Mouse (Mus musculus) splenic B cell, adult 2 months (primary cell): ENCODE results near the gene 1700086D15Rik.

Experiments used
- DNase-seq: peaks from one replicate; pipeline ENCODE4 v3.0.0-alpha.2; 2011; ENCODE audit warnings: low read depth, low spot score
- H3K27me3 ChIP-seq: 2 replicates; pipeline ENCODE4 v1.6.1; 2012; ENCODE audit warnings: mild to moderate bottlenecking, low read length, moderate library complexity, mixed read lengths; ENCODE audit not compliant: control insufficient read depth, poor library complexity, insufficient read depth, severe bottlenecking
- H3K36me3 ChIP-seq: 2 replicates; pipeline ENCODE4 v1.6.1; 2012; ENCODE audit warnings: mild to moderate bottlenecking, low read length, moderate library complexity, mixed read lengths; ENCODE audit not compliant: control insufficient read depth, poor library complexity, insufficient read depth, severe bottlenecking

The 1700086D15Rik gene

DNA sequence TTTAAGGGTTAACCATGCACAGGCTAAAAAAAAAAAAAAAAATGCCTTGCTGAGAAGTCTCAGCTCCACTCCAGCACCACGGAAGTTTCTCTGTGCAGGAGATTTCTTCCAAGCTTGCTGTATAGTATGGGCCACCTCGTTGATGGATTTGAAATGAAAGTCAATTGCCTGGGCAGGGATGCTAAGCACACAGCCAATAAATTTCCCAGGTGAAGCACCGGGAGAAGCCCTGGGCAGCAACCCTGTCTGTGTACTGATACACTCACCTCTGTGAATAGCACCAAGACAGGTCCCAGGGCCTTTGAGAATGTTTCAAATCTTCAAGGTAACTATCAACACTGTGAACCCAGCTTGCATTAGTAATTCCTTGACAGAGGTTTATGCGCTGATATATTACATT is 47.6 kb downstream of the 1700086D15Rik start:
- Histone ChIP-seq H3K27me3 (no peaks in the 10 kb centered on the region), H3K36me3 (no peaks in the 10 kb centered on the region)
- no peak for DNase-seq

DNA sequence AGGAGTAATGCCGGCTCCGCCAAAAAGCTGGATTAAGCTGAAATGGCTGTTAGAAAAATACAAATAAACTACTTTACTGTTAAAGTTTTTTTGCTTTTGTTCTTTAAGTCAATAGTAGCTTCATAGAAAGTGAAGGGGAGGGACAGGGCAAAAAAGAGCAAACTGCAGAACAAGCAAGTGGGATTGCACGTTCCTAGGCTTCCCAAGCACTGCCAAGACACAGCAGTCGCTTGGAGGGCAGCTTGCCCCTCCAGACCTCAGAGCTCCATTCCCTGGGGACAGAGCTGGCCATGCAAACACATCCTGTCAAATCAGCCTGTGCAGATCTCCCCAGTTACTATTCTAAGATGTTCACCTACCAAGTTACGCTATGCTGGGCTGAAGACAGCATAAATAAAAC is 48.0 kb downstream of the 1700086D15Rik start:
- no peak for DNase-seq

DNA sequence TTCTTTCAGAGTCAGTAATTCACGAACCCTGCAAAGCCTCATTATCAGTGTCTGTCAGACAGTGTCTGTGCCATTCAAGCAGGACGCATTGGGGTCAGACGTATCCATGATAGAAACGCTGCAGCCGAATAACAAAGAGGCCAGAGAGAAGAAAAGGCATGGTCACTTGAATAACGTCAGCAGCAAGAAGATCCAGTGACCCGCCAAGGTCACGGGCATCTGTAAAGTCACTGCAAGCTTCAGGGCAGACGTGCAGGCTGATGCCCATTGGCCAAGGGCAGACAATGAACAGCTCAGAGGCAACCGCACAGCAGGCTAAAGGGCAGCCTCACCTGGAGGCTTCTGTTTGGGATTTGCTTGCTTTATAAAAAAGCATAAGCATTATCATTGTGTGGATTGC is 49.6 kb downstream of the 1700086D15Rik start:
- Histone ChIP-seq H3K36me3 (no peaks in the 10 kb centered on the region), H3K27me3 (no peaks in the 10 kb centered on the region)
- DNase-seq, result no peak

More for the DNA sequence above, 48.0 kb downstream of the 1700086D15Rik start:
- H3K27me3 ChIP-seq, result no peaks in the 10 kb centered on the region
- H3K36me3 ChIP-seq, result no peaks in the 10 kb centered on the region

DNA sequence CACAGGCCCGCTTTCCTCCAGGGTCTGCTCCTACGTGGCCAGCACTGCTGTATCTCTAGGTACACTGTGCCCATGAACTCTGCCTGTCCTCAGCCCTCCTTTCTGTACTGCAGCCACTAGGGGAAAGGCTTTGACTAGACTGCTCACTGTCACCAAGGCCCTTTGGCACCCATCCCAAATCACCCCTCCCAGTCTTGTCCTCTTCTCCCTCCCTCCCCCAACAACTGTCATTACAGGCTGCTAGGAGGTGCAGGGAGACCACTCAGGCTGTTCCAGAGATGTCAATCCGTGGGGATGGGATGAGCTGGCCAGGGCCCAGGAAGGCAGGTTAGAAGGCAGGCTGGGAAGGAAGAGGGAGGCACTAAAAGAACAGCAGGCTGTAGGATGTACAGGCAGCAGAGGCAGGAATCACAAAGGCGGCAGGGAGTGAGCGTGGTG is 51.9 kb downstream of the 1700086D15Rik start:
- no peaks in the 10 kb centered on the region for H3K36me3 ChIP-seq
- no peaks in the 10 kb centered on the region for H3K27me3 ChIP-seq
- DNase-seq, result no peak

DNA sequence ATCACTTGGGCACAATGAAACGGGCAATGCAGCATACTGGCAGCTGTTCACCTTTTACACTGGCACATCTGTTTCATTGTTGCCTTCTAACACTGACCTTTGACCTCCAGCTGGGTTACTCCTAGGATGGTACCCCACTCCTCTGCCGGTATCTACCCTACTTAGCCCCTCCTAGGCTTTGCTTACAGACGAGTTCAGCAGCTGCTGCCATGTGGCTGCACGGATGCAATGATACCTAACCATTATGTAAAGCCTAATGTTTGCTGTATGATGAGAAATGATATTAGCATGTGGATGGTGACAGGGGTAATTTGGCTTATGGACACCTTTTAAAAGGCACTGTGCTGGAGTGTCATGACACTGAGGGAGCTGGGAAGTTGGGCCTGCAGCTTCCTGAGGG is 52.5 kb downstream of the 1700086D15Rik start:
- no peaks in the 10 kb centered on the region for H3K27me3 ChIP-seq
- H3K36me3 ChIP-seq, result no peaks in the 10 kb centered on the region
- DNase-seq, result no peak

- Histone ChIP-seq H3K27me3 (no peaks in the 10 kb centered on the region), H3K36me3 (no peaks in the 10 kb centered on the region)
- DNase-seq, result no peak
Observed at GRCm38 (mm10) chr11:65104076-65104475, 55.6 kb downstream of the 1700086D15Rik start.
